Mouse (Mus musculus): ENCODE results near the gene Ranbp3l. TPM values are rescaled to one million over a fixed set of nuclear protein-coding genes. Genes with fewer than 3 reads are reported as not detected.

Gene Ranbp3l
- polyA plus RNA-seq, 1 experiment from 2014 or later, result 0.63 TPM

- Histone ChIP-seq H3K4me2 (no peak overlapping the region), H3K4me1 (replicated peaks) (peaks cover 12% of the 10 kb centered on the region), H3K9ac (no peak overlapping the region), H3K4me3 (no peak overlapping the region), H3K36me3 (peaks cover 71% of the 10 kb centered on the region), H3K9me3 (replicated peaks) (no peaks in the 10 kb centered on the region), H3K27me3 (replicated peaks) (no peaks in the 10 kb centered on the region), H3K27ac (ENCODE audit: poor library complexity, severe bottlenecking) (no peak overlapping the region)
- WGBS, result 94% methylated on average over 10 of the region's 10 CpGs
- no peak for ATAC-seq (ENCODE audit: insufficient number of reproducible peaks, low FRiP score)
Observed at GRCm38 (mm10) chr15:9100446-9101077, 132.8 kb downstream of the Ranbp3l start.

- peaks cover 62% of the 10 kb centered on the region for H3K36me3 ChIP-seq
- 88% methylated on average over 13 of the region's 13 CpGs for WGBS
- no peak for ATAC-seq (ENCODE audit: insufficient number of reproducible peaks, low FRiP score)
Observed at GRCm38 (mm10) chr15:9106303-9107074, 138.7 kb downstream of the Ranbp3l start.

GRCm38 (mm10) chr15:9110526-9111347, 143.0 kb downstream of the Ranbp3l start:
- Histone ChIP-seq H3K9ac (no peak overlapping the region), H3K4me2 (no peak overlapping the region), H3K4me1 (replicated peaks) (0 out of 2 replicates have a peak, but pooled peaks cover 5% of the 10 kb centered on the region), H3K27me3 (replicated peaks) (no peaks in the 10 kb centered on the region), H3K9me3 (replicated peaks) (no peaks in the 10 kb centered on the region), H3K4me3 (no peak overlapping the region), H3K27ac (ENCODE audit: poor library complexity, severe bottlenecking) (no peak overlapping the region), H3K36me3 (peaks cover 63% of the 10 kb centered on the region)
- no peak for ATAC-seq (ENCODE audit: insufficient number of reproducible peaks, low FRiP score)
- WGBS, result 84% methylated on average over 6 of the region's 6 CpGs

More at GRCm38 (mm10) chr15:9106303-9107074, 138.7 kb downstream of the Ranbp3l start:
- Histone ChIP-seq H3K9ac (no peak overlapping the region), H3K9me3 (replicated peaks) (no peaks in the 10 kb centered on the region), H3K4me1 (replicated peaks) (no peaks in the 10 kb centered on the region), H3K27ac (ENCODE audit: poor library complexity, severe bottlenecking) (no peak overlapping the region), H3K27me3 (replicated peaks) (no peaks in the 10 kb centered on the region), H3K4me2 (no peak overlapping the region), H3K4me3 (no peak overlapping the region)

- WGBS, result 67% methylated on average over 3 of the region's 3 CpGs
- Histone ChIP-seq H3K4me3 (no peak overlapping the region), H3K27me3 (replicated peaks) (no peaks in the 10 kb centered on the region), H3K4me2 (no peak overlapping the region), H3K36me3 (peaks cover 63% of the 10 kb centered on the region), H3K27ac (ENCODE audit: poor library complexity, severe bottlenecking) (no peak overlapping the region), H3K9me3 (replicated peaks) (no peaks in the 10 kb centered on the region), H3K9ac (no peak overlapping the region), H3K4me1 (replicated peaks) (0 out of 2 replicates have a peak, but pooled peaks cover 5% of the 10 kb centered on the region)
- ATAC-seq (ENCODE audit: insufficient number of reproducible peaks, low FRiP score), result no peak
Observed at GRCm38 (mm10) chr15:9111648-9112047, 143.9 kb downstream of the Ranbp3l start.

GRCm38 (mm10) chr15:9113556-9113955, 145.8 kb downstream of the Ranbp3l start:
- Histone ChIP-seq H3K4me1 (replicated peaks) (0 out of 2 replicates have a peak, but pooled peaks cover 5% of the 10 kb centered on the region), H3K27me3 (replicated peaks) (no peaks in the 10 kb centered on the region), H3K9me3 (replicated peaks) (no peaks in the 10 kb centered on the region), H3K4me3 (no peak overlapping the region), H3K36me3 (peaks cover 70% of the 10 kb centered on the region), H3K27ac (ENCODE audit: poor library complexity, severe bottlenecking) (no peak overlapping the region), H3K9ac (no peak overlapping the region), H3K4me2 (no peak overlapping the region)
- no peak for ATAC-seq (ENCODE audit: insufficient number of reproducible peaks, low FRiP score)
- WGBS, result 72% methylated on average over 9 of the region's 9 CpGs

- Histone ChIP-seq H3K27me3 (replicated peaks) (no peaks in the 10 kb centered on the region), H3K4me2 (no peak overlapping the region), H3K4me1 (replicated peaks) (0 out of 2 replicates have a peak, but pooled peaks cover 5% of the 10 kb centered on the region), H3K9ac (no peak overlapping the region), H3K4me3 (no peak overlapping the region), H3K9me3 (replicated peaks) (no peaks in the 10 kb centered on the region), H3K27ac (ENCODE audit: poor library complexity, severe bottlenecking) (no peak overlapping the region), H3K36me3 (peaks cover 76% of the 10 kb centered on the region)
- ATAC-seq (ENCODE audit: insufficient number of reproducible peaks, low FRiP score), result no peak
- 82% methylated on average over 4 of the region's 4 CpGs for WGBS
Observed at GRCm38 (mm10) chr15:9114131-9114530, 146.4 kb downstream of the Ranbp3l start.

GRCm38 (mm10) chr15:9114599-9114998, 146.8 kb downstream of the Ranbp3l start:
- Histone ChIP-seq H3K4me3 (no peak overlapping the region), H3K4me2 (no peak overlapping the region), H3K36me3 (peaks cover 80% of the 10 kb centered on the region), H3K27ac (ENCODE audit: poor library complexity, severe bottlenecking) (no peak overlapping the region), H3K9ac (no peak overlapping the region), H3K9me3 (replicated peaks) (no peaks in the 10 kb centered on the region), H3K27me3 (replicated peaks) (no peaks in the 10 kb centered on the region), H3K4me1 (replicated peaks) (0 out of 2 replicates have a peak, but pooled peaks cover 5% of the 10 kb centered on the region)
- ATAC-seq (ENCODE audit: insufficient number of reproducible peaks, low FRiP score), result no peak
- WGBS, result 63% methylated on average over 5 of the region's 5 CpGs

Other genes with a start within 250 kb of the Ranbp3l start
- 72.6 and 73.2 TPM in 2 replicates for gene Nadk2, start 103.3 kb downstream of the Ranbp3l start, polyA plus RNA-seq (2016; fragmentation: Nextera tagmentation; extraction: Ambion mirVana)
- gene Lmbrd2, start 172.6 kb downstream of the Ranbp3l start, polyA plus RNA-seq (2016; fragmentation: Nextera tagmentation; extraction: Ambion mirVana), result 2.1 and 3.3 TPM in 2 replicates
- gene Skp2, start 187.5 kb downstream of the Ranbp3l start, polyA plus RNA-seq (2016; fragmentation: Nextera tagmentation; extraction: Ambion mirVana), result 43.0 and 43.3 TPM in 2 replicates